Mouse (Mus musculus): Measurements from ENCODE around the gene Itga11. TPM values are rescaled to one million over a fixed set of nuclear protein-coding genes. Genes with fewer than 3 reads are reported as not detected.
"Not testable (repeated sequence)": the region's sequence is repeated elsewhere in the genome, so short reads cannot be mapped to it uniquely, and the experiment has no call there.

Itga11 gene
- polyA plus RNA-seq, 1 experiment from 2014 or later = 1.4 TPM

- WGBS = 80% methylated on average over 3 of the region's 3 CpGs
- H3K9ac ChIP-seq (replicated peaks; ENCODE audit: low read depth, low read length) = no peak overlapping the region
- H3K4me2 ChIP-seq (replicated peaks; ENCODE audit: low read depth, low read length) = no peak overlapping the region
- H3K36me3 ChIP-seq (ENCODE audit: control insufficient read depth, insufficient read depth, low read length) = no peaks in the 10 kb centered on the region
- no peak overlapping the region for H3K4me3 ChIP-seq (ENCODE audit: low read depth, low read length)
- H3K9me3 ChIP-seq (ENCODE audit: control insufficient read depth, low read depth, low read length) = no peaks in the 10 kb centered on the region
- no peaks in the 10 kb centered on the region for H3K4me1 ChIP-seq (ENCODE audit: control insufficient read depth, insufficient read depth, low read length)
- no peak overlapping the region for H3K27ac ChIP-seq (ENCODE audit: low read length)
- no peaks in the 10 kb centered on the region for H3K27me3 ChIP-seq (ENCODE audit: control insufficient read depth, insufficient read depth, low read length)
- ATAC-seq (ENCODE audit: insufficient number of reproducible peaks, insufficient read depth, low FRiP score, low read depth) = no peak
Measured at GRCm38 (mm10) chr9:62649444-62649843, 28.2 kb upstream of the Itga11 start.

GRCm38 (mm10) chr9:62650764-62651163 lies 26.9 kb upstream of the Itga11 start:
- Histone ChIP-seq H3K4me2 (replicated peaks; ENCODE audit: low read depth, low read length) (no peak overlapping the region), H3K9ac (replicated peaks; ENCODE audit: low read depth, low read length) (no peak overlapping the region), H3K4me3 (ENCODE audit: low read depth, low read length) (no peak overlapping the region), H3K36me3 (ENCODE audit: control insufficient read depth, insufficient read depth, low read length) (no peaks in the 10 kb centered on the region), H3K27me3 (ENCODE audit: control insufficient read depth, insufficient read depth, low read length) (no peaks in the 10 kb centered on the region), H3K9me3 (ENCODE audit: control insufficient read depth, low read depth, low read length) (no peaks in the 10 kb centered on the region), H3K27ac (ENCODE audit: low read length) (no peak overlapping the region), H3K4me1 (ENCODE audit: control insufficient read depth, insufficient read depth, low read length) (no peaks in the 10 kb centered on the region)
- 91% methylated on average over 6 of the region's 6 CpGs for WGBS
- ATAC-seq (ENCODE audit: insufficient number of reproducible peaks, insufficient read depth, low FRiP score, low read depth) = no peak

- no peak overlapping the region for H3K27ac ChIP-seq (ENCODE audit: low read length)
- no peak for ATAC-seq (ENCODE audit: insufficient number of reproducible peaks, insufficient read depth, low FRiP score, low read depth)
- H3K4me1 ChIP-seq (ENCODE audit: control insufficient read depth, insufficient read depth, low read length) = no peaks in the 10 kb centered on the region
- H3K36me3 ChIP-seq (ENCODE audit: control insufficient read depth, insufficient read depth, low read length) = no peaks in the 10 kb centered on the region
- H3K9ac ChIP-seq (replicated peaks; ENCODE audit: low read depth, low read length) = no peak overlapping the region
- 55% methylated on average over 6 of the region's 6 CpGs for WGBS
- no peaks in the 10 kb centered on the region for H3K27me3 ChIP-seq (ENCODE audit: control insufficient read depth, insufficient read depth, low read length)
- H3K9me3 ChIP-seq (ENCODE audit: control insufficient read depth, low read depth, low read length) = no peaks in the 10 kb centered on the region
- H3K4me3 ChIP-seq (ENCODE audit: low read depth, low read length) = no peak overlapping the region
- no peak overlapping the region for H3K4me2 ChIP-seq (replicated peaks; ENCODE audit: low read depth, low read length)
Measured at GRCm38 (mm10) chr9:62654336-62654735, 23.3 kb upstream of the Itga11 start.

- Histone ChIP-seq H3K4me3 (ENCODE audit: low read depth, low read length) (no peak overlapping the region), H3K9me3 (ENCODE audit: control insufficient read depth, low read depth, low read length) (no peaks in the 10 kb centered on the region), H3K36me3 (ENCODE audit: control insufficient read depth, insufficient read depth, low read length) (no peaks in the 10 kb centered on the region), H3K27me3 (ENCODE audit: control insufficient read depth, insufficient read depth, low read length) (no peaks in the 10 kb centered on the region), H3K4me1 (ENCODE audit: control insufficient read depth, insufficient read depth, low read length) (no peaks in the 10 kb centered on the region), H3K27ac (ENCODE audit: low read length) (no peak overlapping the region), H3K9ac (replicated peaks; ENCODE audit: low read depth, low read length) (no peak overlapping the region), H3K4me2 (replicated peaks; ENCODE audit: low read depth, low read length) (no peak overlapping the region)
- ATAC-seq (ENCODE audit: insufficient number of reproducible peaks, insufficient read depth, low FRiP score, low read depth) = no peak
- 82% methylated on average over 3 of the region's 3 CpGs for WGBS
Measured at GRCm38 (mm10) chr9:62658016-62658415, 19.6 kb upstream of the Itga11 start.

- 62% methylated on average over 4 of the region's 4 CpGs for WGBS
- H3K9me3 ChIP-seq (ENCODE audit: control insufficient read depth, low read depth, low read length) = no peaks in the 10 kb centered on the region
- no peak overlapping the region for H3K27ac ChIP-seq (ENCODE audit: low read length)
- H3K9ac ChIP-seq (replicated peaks; ENCODE audit: low read depth, low read length) = no peak overlapping the region
- H3K36me3 ChIP-seq (ENCODE audit: control insufficient read depth, insufficient read depth, low read length) = no peaks in the 10 kb centered on the region
- H3K4me1 ChIP-seq (ENCODE audit: control insufficient read depth, insufficient read depth, low read length) = peaks cover 2% of the 10 kb centered on the region; the same call in 1 of the 2 replicates
- no peak overlapping the region for H3K4me3 ChIP-seq (ENCODE audit: low read depth, low read length)
- H3K4me2 ChIP-seq (replicated peaks; ENCODE audit: low read depth, low read length) = no peak overlapping the region
- no peaks in the 10 kb centered on the region for H3K27me3 ChIP-seq (ENCODE audit: control insufficient read depth, insufficient read depth, low read length)
- no peak for ATAC-seq (ENCODE audit: insufficient number of reproducible peaks, insufficient read depth, low FRiP score, low read depth)
Measured at GRCm38 (mm10) chr9:62659026-62659425, 18.6 kb upstream of the Itga11 start.

GRCm38 (mm10) chr9:62660971-62661370 lies 16.7 kb upstream of the Itga11 start:
- H3K27me3 ChIP-seq (ENCODE audit: control insufficient read depth, insufficient read depth, low read length); H3K9ac ChIP-seq (replicated peaks; ENCODE audit: low read depth, low read length); H3K9me3 ChIP-seq (ENCODE audit: control insufficient read depth, low read depth, low read length); H3K4me2 ChIP-seq (replicated peaks; ENCODE audit: low read depth, low read length); H3K4me3 ChIP-seq (ENCODE audit: low read depth, low read length); H3K36me3 ChIP-seq (ENCODE audit: control insufficient read depth, insufficient read depth, low read length); ATAC-seq (ENCODE audit: insufficient number of reproducible peaks, insufficient read depth, low FRiP score, low read depth); H3K27ac ChIP-seq (ENCODE audit: low read length); H3K4me1 ChIP-seq (ENCODE audit: control insufficient read depth, insufficient read depth, low read length): not testable (repeated sequence)
- WGBS = 93% methylated on average over 9 of the region's 9 CpGs

- Histone ChIP-seq H3K9ac (replicated peaks; ENCODE audit: low read depth, low read length) (no peak overlapping the region), H3K36me3 (ENCODE audit: control insufficient read depth, insufficient read depth, low read length) (no peaks in the 10 kb centered on the region), H3K9me3 (ENCODE audit: control insufficient read depth, low read depth, low read length) (no peaks in the 10 kb centered on the region), H3K4me1 (ENCODE audit: control insufficient read depth, insufficient read depth, low read length) (peaks cover 13% of the 10 kb centered on the region), H3K27me3 (ENCODE audit: control insufficient read depth, insufficient read depth, low read length) (no peaks in the 10 kb centered on the region), H3K4me3 (ENCODE audit: low read depth, low read length) (no peak overlapping the region), H3K27ac (ENCODE audit: low read length) (no peak overlapping the region), H3K4me2 (replicated peaks; ENCODE audit: low read depth, low read length) (no peak overlapping the region)
- ATAC-seq (ENCODE audit: insufficient number of reproducible peaks, insufficient read depth, low FRiP score, low read depth) = no peak
- 34% methylated on average over 2 of the region's 2 CpGs for WGBS
Measured at GRCm38 (mm10) chr9:62663443-62663842, 14.2 kb upstream of the Itga11 start.

GRCm38 (mm10) chr9:62664115-62664725 lies 13.4 kb upstream of the Itga11 start:
- H3K4me3 ChIP-seq (ENCODE audit: low read depth, low read length) = no peak overlapping the region
- 14% methylated on average over 10 of the region's 10 CpGs for WGBS
- ATAC-seq (ENCODE audit: insufficient number of reproducible peaks, insufficient read depth, low FRiP score, low read depth) = no peak
- no peaks in the 10 kb centered on the region for H3K36me3 ChIP-seq (ENCODE audit: control insufficient read depth, insufficient read depth, low read length)
- no peak overlapping the region for H3K4me2 ChIP-seq (replicated peaks; ENCODE audit: low read depth, low read length)
- H3K9ac ChIP-seq (replicated peaks; ENCODE audit: low read depth, low read length) = no peak overlapping the region
- no peaks in the 10 kb centered on the region for H3K27me3 ChIP-seq (ENCODE audit: control insufficient read depth, insufficient read depth, low read length)
- H3K4me1 ChIP-seq (ENCODE audit: control insufficient read depth, insufficient read depth, low read length) = peaks cover 13% of the 10 kb centered on the region
- no peak overlapping the region for H3K27ac ChIP-seq (ENCODE audit: low read length)
- no peaks in the 10 kb centered on the region for H3K9me3 ChIP-seq (ENCODE audit: control insufficient read depth, low read depth, low read length)

- Histone ChIP-seq H3K27me3 (ENCODE audit: control insufficient read depth, insufficient read depth, low read length) (no peaks in the 10 kb centered on the region), H3K27ac (ENCODE audit: low read length) (no peak overlapping the region), H3K4me1 (ENCODE audit: control insufficient read depth, insufficient read depth, low read length) (peaks cover 13% of the 10 kb centered on the region), H3K36me3 (ENCODE audit: control insufficient read depth, insufficient read depth, low read length) (no peaks in the 10 kb centered on the region), H3K4me2 (replicated peaks; ENCODE audit: low read depth, low read length) (no peak overlapping the region), H3K9ac (replicated peaks; ENCODE audit: low read depth, low read length) (no peak overlapping the region), H3K9me3 (ENCODE audit: control insufficient read depth, low read depth, low read length) (no peaks in the 10 kb centered on the region), H3K4me3 (ENCODE audit: low read depth, low read length) (no peak overlapping the region)
- no peak for ATAC-seq (ENCODE audit: insufficient number of reproducible peaks, insufficient read depth, low FRiP score, low read depth)
- 46% methylated on average over 4 of the region's 4 CpGs for WGBS
Measured at GRCm38 (mm10) chr9:62665892-62666291, 11.7 kb upstream of the Itga11 start.
